Mouse (Mus musculus): ENCODE measurements around the gene Myocos. TPM values are rescaled to one million over a fixed set of nuclear protein-coding genes. Genes with fewer than 3 reads are reported as not detected.
A peak's percentile ranks its signal among the peaks of the same experiment; 100 is the strongest.

Gene Myocos
- total RNA-seq, 2 experiments from 2014 or later, result not detected

GRCm38 (mm10) chr1:162625229-162625628, 32.8 kb downstream of the Myocos start:
- peak; percentile 98 for ATAC-seq (replicated peaks; ENCODE audit: low FRiP score, low TSS enrichment, poor library complexity, severe bottlenecking)

- no peak for ATAC-seq (replicated peaks; ENCODE audit: low FRiP score, low TSS enrichment, poor library complexity, severe bottlenecking)
Measured at GRCm38 (mm10) chr1:162623895-162624294, 34.1 kb downstream of the Myocos start.

- no peak for ATAC-seq (replicated peaks; ENCODE audit: low FRiP score, low TSS enrichment, poor library complexity, severe bottlenecking)
Measured at GRCm38 (mm10) chr1:162620487-162620886, 37.5 kb downstream of the Myocos start.

DNA sequence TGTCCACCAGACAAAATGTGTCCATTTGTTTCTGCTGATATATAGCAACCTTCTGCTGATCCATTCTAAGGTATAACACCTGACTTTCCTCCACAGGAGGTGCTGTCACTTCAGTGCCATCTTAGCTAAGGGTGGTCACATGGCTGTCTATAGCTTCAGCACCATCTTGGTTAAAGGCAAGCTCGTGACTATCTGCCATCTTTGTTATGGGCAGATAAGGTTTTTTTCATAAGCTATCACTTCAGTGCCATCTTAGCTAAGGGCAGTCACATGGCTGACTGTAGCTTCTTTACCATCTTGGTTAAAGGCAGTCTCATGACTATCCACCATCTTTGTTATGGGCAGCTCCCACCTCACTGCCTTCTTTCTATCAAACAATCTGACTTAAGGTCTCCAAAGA, 42.5 kb downstream of the Myocos start:
- ATAC-seq (replicated peaks; ENCODE audit: low FRiP score, low TSS enrichment, poor library complexity, severe bottlenecking), result peak; percentile 68; the same call in 1 of the 2 replicates

DNA sequence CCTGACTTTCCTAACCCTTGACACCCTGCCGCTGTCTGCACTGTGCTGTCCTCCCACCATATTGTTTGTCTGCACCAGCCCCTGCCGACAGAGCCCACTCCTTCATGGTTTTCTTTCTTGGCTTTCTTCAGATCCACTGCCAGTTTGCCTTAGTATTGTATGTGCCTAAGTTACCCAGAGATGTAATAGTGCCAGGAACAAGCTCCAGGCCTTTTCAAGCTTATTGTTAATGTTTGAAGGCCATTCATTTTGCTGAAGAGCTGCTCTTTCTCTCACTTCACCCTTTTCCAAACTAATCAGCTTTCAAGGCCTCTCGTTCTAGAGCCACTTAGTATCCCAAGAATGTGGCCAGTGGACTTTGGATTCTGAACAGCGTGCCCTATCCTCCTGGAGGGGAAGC, 46.8 kb downstream of the Myocos start:
- ATAC-seq (replicated peaks; ENCODE audit: low FRiP score, low TSS enrichment, poor library complexity, severe bottlenecking), result no peak

DNA sequence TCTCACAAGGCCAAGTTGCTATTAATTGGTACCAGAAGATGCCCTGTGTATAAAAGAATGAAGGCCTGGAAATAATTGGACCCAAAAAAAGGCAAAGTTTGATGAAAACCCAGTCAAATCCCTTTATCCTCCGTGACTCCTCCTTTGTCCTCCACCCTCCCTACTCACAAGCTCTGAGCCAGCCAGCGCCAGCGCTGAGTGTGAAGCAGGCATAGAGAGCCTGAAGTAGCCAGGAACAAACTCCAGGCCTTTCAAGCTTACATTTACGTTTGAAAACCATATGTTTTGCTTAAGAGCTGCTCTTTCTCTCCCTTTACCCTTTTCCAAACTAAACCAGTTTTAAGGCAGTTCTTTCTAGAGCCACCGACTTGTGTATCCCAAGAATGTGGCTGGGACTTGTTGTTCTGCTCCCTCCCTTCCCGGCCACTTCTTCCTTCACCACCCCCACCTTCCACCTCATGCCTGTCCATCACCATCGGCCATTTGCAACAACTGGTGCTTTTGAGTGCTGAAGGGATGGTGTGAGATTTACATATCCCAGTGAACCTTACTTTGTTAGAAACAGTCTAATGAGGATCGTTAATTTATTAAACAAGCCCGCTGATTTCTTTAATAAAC, 48.3 kb downstream of the Myocos start:
- no peak for ATAC-seq (replicated peaks; ENCODE audit: low FRiP score, low TSS enrichment, poor library complexity, severe bottlenecking)

- no peak for ATAC-seq (replicated peaks; ENCODE audit: low FRiP score, low TSS enrichment, poor library complexity, severe bottlenecking)
Measured at GRCm38 (mm10) chr1:162608127-162608526, 49.9 kb downstream of the Myocos start.

GRCm38 (mm10) chr1:162601288-162601687, 56.7 kb downstream of the Myocos start:
- no peak for ATAC-seq (replicated peaks; ENCODE audit: low FRiP score, low TSS enrichment, poor library complexity, severe bottlenecking)

DNA sequence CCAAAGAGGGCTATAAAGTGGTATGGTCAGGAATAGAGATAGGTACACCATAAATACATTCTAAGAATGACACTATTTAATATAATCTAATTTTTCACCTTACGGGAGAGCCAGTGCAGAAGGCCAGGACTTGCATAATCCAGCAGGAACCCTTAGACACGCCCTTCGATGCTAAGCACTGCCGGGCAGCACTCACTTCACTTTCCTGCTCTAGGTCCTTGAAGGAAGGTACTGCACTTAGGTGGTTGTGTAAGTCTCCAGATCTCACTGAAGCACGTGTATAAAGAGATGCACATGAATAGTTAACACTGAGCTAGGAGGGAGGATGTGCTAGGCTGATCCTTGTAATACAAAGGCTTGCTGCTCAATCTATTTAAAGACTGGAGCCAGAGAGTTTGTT, 58.4 kb downstream of the Myocos start:
- ATAC-seq (replicated peaks; ENCODE audit: low FRiP score, low TSS enrichment, poor library complexity, severe bottlenecking), result no peak

- ATAC-seq (replicated peaks; ENCODE audit: low FRiP score, low TSS enrichment, poor library complexity, severe bottlenecking), result peak; percentile 88
Measured at GRCm38 (mm10) chr1:162597379-162598102, 60.5 kb downstream of the Myocos start.

Other genes with a start within 250 kb of the Myocos start
- 0.37 TPM in 1 of 2 replicates, not detected in the other for gene Dnm3, start 180.2 kb downstream of the Myocos start, total RNA-seq (2014; fragmentation: Nextera tagmentation)
- not detected in 2 replicates for gene Dnm3, start 180.2 kb downstream of the Myocos start, total RNA-seq (2017)
- 17.3 and 22.4 TPM in 2 replicates for gene Mettl13, start 109.7 kb downstream of the Myocos start, total RNA-seq (2014; fragmentation: Nextera tagmentation)
- 24.9 and 29.0 TPM in 2 replicates for gene Mettl13, start 109.7 kb downstream of the Myocos start, total RNA-seq (2017)
- 13.2 and 15.5 TPM in 2 replicates for gene Vamp4, start 87.7 kb downstream of the Myocos start, total RNA-seq (2014; fragmentation: Nextera tagmentation)
- 15.9 and 19.2 TPM in 2 replicates for gene Vamp4, start 87.7 kb downstream of the Myocos start, total RNA-seq (2017)
- gene Myoc, start 19.1 kb downstream of the Myocos start, total RNA-seq (2014; fragmentation: Nextera tagmentation), result not detected in 2 replicates
- not detected in 2 replicates for gene Myoc, start 19.1 kb downstream of the Myocos start, total RNA-seq (2017)
- 251 and 298 TPM in 2 replicates for gene Prrc2c, start 82.3 kb upstream of the Myocos start, total RNA-seq (2014; fragmentation: Nextera tagmentation)
- 150 and 186 TPM in 2 replicates for gene Prrc2c, start 82.3 kb upstream of the Myocos start, total RNA-seq (2017)
- not detected in 2 replicates for gene Fmo4, start 155.8 kb upstream of the Myocos start, total RNA-seq (2014; fragmentation: Nextera tagmentation)
- 0.42 TPM in 1 of 2 replicates, not detected in the other for gene Fmo4, start 155.8 kb upstream of the Myocos start, total RNA-seq (2017)
- gene Fmo1, start 208.4 kb upstream of the Myocos start, total RNA-seq (2014; fragmentation: Nextera tagmentation), result not detected in 2 replicates
- gene Fmo1, start 208.4 kb upstream of the Myocos start, total RNA-seq (2017), result not detected in 2 replicates
- not detected in 2 replicates for gene Fmo2, start 240.5 kb upstream of the Myocos start, total RNA-seq (2014; fragmentation: Nextera tagmentation)
- gene Fmo2, start 240.5 kb upstream of the Myocos start, total RNA-seq (2017), result not detected in 2 replicates

Data from megakaryocyte-erythroid progenitor cell, adult 5-6 weeks (primary cell).